Mouse (Mus musculus) liver, embryonic 15.5 days (tissue): ENCODE results near the gene Asic2. TPM values are rescaled to one million over a fixed set of nuclear protein-coding genes. Genes with fewer than 3 reads are reported as not detected.

ENCODE experiments used
- ATAC-seq: fragments of 200-750 bp; cut with Nextera tagmentation; 2 replicates; pipeline ENCODE4 v1.8.0; 2017; ENCODE audit warnings: moderate number of reproducible peaks, mild to moderate bottlenecking, moderate library complexity; ENCODE audit not compliant: insufficient read depth
- H3K27ac ChIP-seq: fragments of 300-500 bp; sonication (generic); replicated peaks from 2 replicates; pipeline ENCODE4 v1.5.1; 2015; ENCODE audit warnings: mild to moderate bottlenecking, inconsistent platforms
- H3K27me3 ChIP-seq: fragments of 300-500 bp; sonication (generic); 2 replicates; pipeline ENCODE4 v1.6.1; 2015; ENCODE audit warnings: mild to moderate bottlenecking, inconsistent platforms
- H3K36me3 ChIP-seq: fragments of 300-500 bp; sonication (generic); replicated peaks from 2 replicates; pipeline ENCODE4 v1.6.1; 2015; ENCODE audit warnings: moderate library complexity, mild to moderate bottlenecking, inconsistent platforms
- H3K4me1 ChIP-seq: fragments of 300-500 bp; sonication (generic); replicated peaks from 2 replicates; pipeline ENCODE4 v1.6.1; 2015; ENCODE audit warnings: inconsistent platforms
- H3K4me2 ChIP-seq: fragments of 300-500 bp; sonication (generic); 2 replicates; pipeline ENCODE4 v1.6.1; 2015; ENCODE audit warnings: moderate library complexity, mild to moderate bottlenecking, inconsistent platforms
- H3K4me3 ChIP-seq: fragments of 300-500 bp; sonication (generic); replicated peaks from 2 replicates; pipeline ENCODE4 v1.5.1; 2015; ENCODE audit warnings: mild to moderate bottlenecking, inconsistent platforms
- H3K9ac ChIP-seq: fragments of 300-500 bp; sonication (generic); 2 replicates; pipeline ENCODE4 v1.6.1; 2015; ENCODE audit warnings: moderate library complexity, mild to moderate bottlenecking, inconsistent platforms
- H3K9me3 ChIP-seq: fragments of 300-500 bp; sonication (generic); replicated peaks from 2 replicates; pipeline ENCODE4 v1.6.1; 2016; ENCODE audit warnings: inconsistent platforms
- WGBS: fragments of 180-500 bp; shearing (Covaris S2); methylation state at CpG from one replicate; pipeline ENCODE4 v1.1.7; 2015; ENCODE audit warnings: mixed read lengths; ENCODE audit not compliant: insufficient replicate concordance; 5-methylcytosine and 5-hydroxymethylcytosine counted together
- polyA plus RNA-seq: library from polyadenylated mRNA; unstranded; fragments of >200 nt; fragmentation: Nextera tagmentation; extraction: Ambion mirVana; gene quantifications from 2 replicates; pipeline ENCODE4 v1.2.1, GENCODE M21; 2015

Gene Asic2
- polyA plus RNA-seq, 1 experiment from 2014 or later, result 0.03 TPM

- WGBS, result 72% methylated on average over 5 of the region's 5 CpGs
- Histone ChIP-seq H3K4me3 (no peak overlapping the region), H3K27me3 (no peaks in the 10 kb centered on the region), H3K4me1 (no peaks in the 10 kb centered on the region), H3K4me2 (no peak overlapping the region), H3K36me3 (no peaks in the 10 kb centered on the region), H3K27ac (no peak overlapping the region), H3K9ac (no peak overlapping the region), H3K9me3 (no peaks in the 10 kb centered on the region)
- no peak for ATAC-seq
Observed at GRCm38 (mm10) chr11:80983530-80983929, 984.7 kb downstream of the Asic2 start.

- Histone ChIP-seq H3K27me3 (no peaks in the 10 kb centered on the region), H3K9me3 (no peaks in the 10 kb centered on the region), H3K36me3 (no peaks in the 10 kb centered on the region), H3K9ac (no peak overlapping the region), H3K4me1 (no peaks in the 10 kb centered on the region; the same call in 1 of the 2 replicates), H3K4me3 (no peak overlapping the region), H3K4me2 (no peak overlapping the region), H3K27ac (no peak overlapping the region)
- WGBS, result 48% methylated on average over 9 of the region's 9 CpGs
- no peak for ATAC-seq
Observed at GRCm38 (mm10) chr11:80976239-80976855, 991.9 kb downstream of the Asic2 start.

GRCm38 (mm10) chr11:80974616-80975015, 993.6 kb downstream of the Asic2 start:
- H3K9me3 ChIP-seq, result no peaks in the 10 kb centered on the region
- H3K36me3 ChIP-seq, result no peaks in the 10 kb centered on the region
- no peak overlapping the region for H3K27ac ChIP-seq
- no peak overlapping the region for H3K9ac ChIP-seq
- H3K4me1 ChIP-seq, result no peaks in the 10 kb centered on the region; the same call in 1 of the 2 replicates
- 70% methylated on average over 5 of the region's 5 CpGs for WGBS
- H3K4me3 ChIP-seq, result no peak overlapping the region
- ATAC-seq, result no peak
- no peaks in the 10 kb centered on the region for H3K27me3 ChIP-seq
- H3K4me2 ChIP-seq, result no peak overlapping the region

- ATAC-seq, result no peak
- Histone ChIP-seq H3K9ac (no peak overlapping the region), H3K4me3 (no peak overlapping the region), H3K4me2 (no peak overlapping the region), H3K36me3 (no peaks in the 10 kb centered on the region), H3K27ac (no peak overlapping the region), H3K4me1 (no peaks in the 10 kb centered on the region; the same call in 1 of the 2 replicates), H3K9me3 (no peaks in the 10 kb centered on the region), H3K27me3 (no peaks in the 10 kb centered on the region)
- WGBS, result 53% methylated on average over 6 of the region's 6 CpGs
Observed at GRCm38 (mm10) chr11:80973976-80974375, 994.3 kb downstream of the Asic2 start.

- Histone ChIP-seq H3K9me3 (no peaks in the 10 kb centered on the region), H3K9ac (no peak overlapping the region), H3K4me3 (no peak overlapping the region), H3K36me3 (no peaks in the 10 kb centered on the region), H3K4me2 (no peak overlapping the region), H3K4me1 (no peaks in the 10 kb centered on the region; the same call in 1 of the 2 replicates), H3K27me3 (no peaks in the 10 kb centered on the region), H3K27ac (no peak overlapping the region)
- WGBS, result 74% methylated on average over 8 of the region's 8 CpGs
- ATAC-seq, result no peak
Observed at GRCm38 (mm10) chr11:80973273-80973672, 995.0 kb downstream of the Asic2 start.

- H3K36me3 ChIP-seq, result no peaks in the 10 kb centered on the region
- no peak overlapping the region for H3K4me3 ChIP-seq
- no peak overlapping the region for H3K9ac ChIP-seq
- no peak overlapping the region for H3K27ac ChIP-seq
- no peaks in the 10 kb centered on the region for H3K9me3 ChIP-seq
- ATAC-seq, result no peak
- H3K4me2 ChIP-seq, result no peak overlapping the region
- H3K27me3 ChIP-seq, result no peaks in the 10 kb centered on the region
- 27% methylated on average over 5 of the region's 5 CpGs for WGBS
- H3K4me1 ChIP-seq, result no peaks in the 10 kb centered on the region
Observed at GRCm38 (mm10) chr11:80967544-80967943, 1000.7 kb downstream of the Asic2 start.

GRCm38 (mm10) chr11:80966040-80966439, 1002.2 kb downstream of the Asic2 start:
- no peaks in the 10 kb centered on the region for H3K9me3 ChIP-seq
- no peak overlapping the region for H3K27ac ChIP-seq
- no peaks in the 10 kb centered on the region for H3K36me3 ChIP-seq
- H3K4me1 ChIP-seq, result no peaks in the 10 kb centered on the region
- no peak for ATAC-seq
- 40% methylated on average over 3 of the region's 3 CpGs for WGBS
- H3K9ac ChIP-seq, result no peak overlapping the region
- no peak overlapping the region for H3K4me2 ChIP-seq
- H3K27me3 ChIP-seq, result no peaks in the 10 kb centered on the region
- H3K4me3 ChIP-seq, result no peak overlapping the region

GRCm38 (mm10) chr11:80961326-80961725, 1006.9 kb downstream of the Asic2 start:
- Histone ChIP-seq H3K9me3 (no peaks in the 10 kb centered on the region), H3K27ac (no peak overlapping the region), H3K27me3 (peaks cover 10% of the 10 kb centered on the region), H3K4me1 (no peaks in the 10 kb centered on the region), H3K9ac (no peak overlapping the region), H3K4me3 (no peak overlapping the region), H3K4me2 (no peak overlapping the region), H3K36me3 (no peaks in the 10 kb centered on the region)
- no peak for ATAC-seq
- WGBS, result 31% methylated on average over 1 of the region's 1 CpGs

- WGBS, result 6% methylated on average over 16 of the region's 16 CpGs
- no peak for ATAC-seq
- H3K27ac ChIP-seq, result no peak overlapping the region
- H3K36me3 ChIP-seq, result no peaks in the 10 kb centered on the region
- H3K9ac ChIP-seq, result no peak overlapping the region
- H3K4me3 ChIP-seq, result no peak overlapping the region
- H3K4me1 ChIP-seq, result no peaks in the 10 kb centered on the region
- peaks cover 10% of the 10 kb centered on the region for H3K27me3 ChIP-seq
- no peaks in the 10 kb centered on the region for H3K9me3 ChIP-seq
- no peak overlapping the region for H3K4me2 ChIP-seq
Observed at GRCm38 (mm10) chr11:80958086-80958671, 1010.1 kb downstream of the Asic2 start.

GRCm38 (mm10) chr11:80955915-80956314, 1012.3 kb downstream of the Asic2 start:
- Histone ChIP-seq H3K27ac (no peak overlapping the region), H3K27me3 (peaks cover 10% of the 10 kb centered on the region), H3K4me1 (no peaks in the 10 kb centered on the region), H3K36me3 (no peaks in the 10 kb centered on the region), H3K9ac (no peak overlapping the region), H3K9me3 (no peaks in the 10 kb centered on the region), H3K4me2 (no peak overlapping the region), H3K4me3 (no peak overlapping the region)
- WGBS, result 55% methylated on average over 6 of the region's 6 CpGs
- no peak for ATAC-seq

GRCm38 (mm10) chr11:80954147-80954546, 1014.1 kb downstream of the Asic2 start:
- 48% methylated on average over 8 of the region's 8 CpGs for WGBS
- no peaks in the 10 kb centered on the region for H3K9me3 ChIP-seq
- H3K4me3 ChIP-seq, result no peak overlapping the region
- no peaks in the 10 kb centered on the region for H3K36me3 ChIP-seq
- H3K27me3 ChIP-seq, result peaks cover 10% of the 10 kb centered on the region
- no peaks in the 10 kb centered on the region for H3K4me1 ChIP-seq
- no peak overlapping the region for H3K4me2 ChIP-seq
- no peak overlapping the region for H3K9ac ChIP-seq
- no peak for ATAC-seq
- H3K27ac ChIP-seq, result no peak overlapping the region
